Mouse (Mus musculus) megakaryocyte, embryonic 14.5 days (primary cell): Measurements from ENCODE around the gene Ap2a1. TPM values are rescaled to one million over a fixed set of nuclear protein-coding genes. Genes with fewer than 3 reads are reported as not detected.

Experiments used
- H3K27me3 ChIP-seq: replicated peaks from 2 replicates; pipeline ENCODE3; 2012; ENCODE audit warnings: inconsistent platforms
- H3K36me3 ChIP-seq: replicated peaks from 2 replicates; pipeline ENCODE3; 2012; ENCODE audit warnings: low read length, inconsistent platforms, mixed read lengths
- H3K4me1 ChIP-seq: 2 replicates; pipeline ENCODE4 v1.6.1; 2012; ENCODE audit warnings: inconsistent platforms
- H3K4me3 ChIP-seq: replicated peaks from 2 replicates; pipeline ENCODE3; 2012; ENCODE audit warnings: moderate library complexity, mild to moderate bottlenecking, inconsistent platforms
- H3K9me3 ChIP-seq: 2 replicates; pipeline ENCODE4 v1.6.1; 2012; ENCODE audit warnings: inconsistent platforms
- FLI1 ChIP-seq: IDR thresholded peaks from 2 replicates; pipeline ENCODE4 v1.6.1; 2012; ENCODE audit warnings: low read length, inconsistent platforms, mixed read lengths
- GATA1 ChIP-seq: IDR thresholded peaks from 3 replicates; pipeline ENCODE4 v1.6.1; 2012; ENCODE audit warnings: mixed read lengths, low read length, inconsistent platforms, borderline replicate concordance
- polyA plus RNA-seq: library from polyadenylated mRNA; stranded (reverse); fragments of >175 nt; gene quantifications from 2 replicates; pipeline ENCODE4 v1.2.3, GENCODE M21; 2012; ENCODE audit warnings: low replicate concordance; ENCODE audit not compliant: insufficient read depth

The Ap2a1 gene
- polyA plus RNA-seq, 1 experiment = 137 TPM

GRCm38 (mm10) chr7:44868919-44869696 lies 60.2 kb downstream of the Ap2a1 start:
- TF ChIP-seq FLI1 (no peak), GATA1 (no peak)
- peak overlapping the region; percentile 94 for H3K4me3 ChIP-seq
- no peaks in the 10 kb centered on the region for H3K27me3 ChIP-seq
- peaks cover 34% of the 10 kb centered on the region for H3K36me3 ChIP-seq
- peaks cover 64% of the 10 kb centered on the region for H3K4me1 ChIP-seq
- no peaks in the 10 kb centered on the region for H3K9me3 ChIP-seq

GRCm38 (mm10) chr7:44868465-44868864 lies 60.8 kb downstream of the Ap2a1 start:
- Histone ChIP-seq H3K27me3 (no peaks in the 10 kb centered on the region), H3K4me1 (peaks cover 71% of the 10 kb centered on the region), H3K4me3 (peak overlapping the region; percentile 94), H3K9me3 (no peaks in the 10 kb centered on the region), H3K36me3 (peaks cover 41% of the 10 kb centered on the region)
- TF ChIP-seq FLI1 = no peak
- no peak for TF ChIP-seq GATA1

- Histone ChIP-seq H3K36me3 (peaks cover 47% of the 10 kb centered on the region), H3K27me3 (no peaks in the 10 kb centered on the region), H3K9me3 (no peaks in the 10 kb centered on the region), H3K4me3 (peak overlapping the region; percentile 94), H3K4me1 (peaks cover 76% of the 10 kb centered on the region)
- TF ChIP-seq GATA1 (no peak), FLI1 (no peak)
These were observed 61.5 kb downstream of the Ap2a1 start for GRCm38 (mm10) chr7:44867802-44868201.

GRCm38 (mm10) chr7:44867010-44867702 lies 62.1 kb downstream of the Ap2a1 start:
- H3K27me3 ChIP-seq = no peaks in the 10 kb centered on the region
- H3K9me3 ChIP-seq = no peaks in the 10 kb centered on the region
- TF ChIP-seq FLI1 (no peak), GATA1 (no peak)
- H3K36me3 ChIP-seq = peaks cover 54% of the 10 kb centered on the region
- H3K4me3 ChIP-seq = peak overlapping the region; percentile 88
- peaks cover 72% of the 10 kb centered on the region for H3K4me1 ChIP-seq

- Histone ChIP-seq H3K4me1 (peaks cover 80% of the 10 kb centered on the region), H3K27me3 (no peaks in the 10 kb centered on the region), H3K36me3 (peaks cover 61% of the 10 kb centered on the region), H3K9me3 (no peaks in the 10 kb centered on the region), H3K4me3 (peak overlapping the region; percentile 88)
- TF ChIP-seq GATA1 (no peak), FLI1 (no peak)
These were observed 62.9 kb downstream of the Ap2a1 start for GRCm38 (mm10) chr7:44866276-44867009.

GRCm38 (mm10) chr7:44864595-44865542 lies 64.4 kb downstream of the Ap2a1 start:
- Histone ChIP-seq H3K36me3 (peaks cover 76% of the 10 kb centered on the region), H3K9me3 (no peaks in the 10 kb centered on the region), H3K4me3 (peak overlapping the region; percentile 81), H3K4me1 (peaks cover 86% of the 10 kb centered on the region), H3K27me3 (no peaks in the 10 kb centered on the region)
- no peak for TF ChIP-seq GATA1
- TF ChIP-seq FLI1 = no peak

- TF ChIP-seq GATA1 = no peak
- TF ChIP-seq FLI1 = no peak
These were observed 65.3 kb downstream of the Ap2a1 start for GRCm38 (mm10) chr7:44863982-44864494.

GRCm38 (mm10) chr7:44863210-44863609 lies 66.1 kb downstream of the Ap2a1 start:
- Histone ChIP-seq H3K27me3 (no peaks in the 10 kb centered on the region), H3K4me1 (peaks cover 93% of the 10 kb centered on the region), H3K36me3 (peaks cover 86% of the 10 kb centered on the region), H3K4me3 (no peak overlapping the region), H3K9me3 (no peaks in the 10 kb centered on the region)
- TF ChIP-seq GATA1 = no peak
- no peak for TF ChIP-seq FLI1

More at GRCm38 (mm10) chr7:44863982-44864494, 65.3 kb downstream of the Ap2a1 start:
- Histone ChIP-seq H3K4me3 (no peak overlapping the region), H3K27me3 (no peaks in the 10 kb centered on the region), H3K36me3 (peaks cover 82% of the 10 kb centered on the region), H3K4me1 (peaks cover 92% of the 10 kb centered on the region), H3K9me3 (no peaks in the 10 kb centered on the region)
